Mouse (Mus musculus) mesoderm, embryonic 11.5 days (tissue): Measurements from ENCODE around the gene Tmem145.
"Not testable (repeated sequence)": the region's sequence is repeated elsewhere in the genome, so short reads cannot be mapped to it uniquely, and the experiment has no call there.

Experiments
- DNase-seq: peaks from one replicate; pipeline ENCODE4 v3.0.0-alpha.2; 2012; ENCODE audit warnings: low read depth, low spot score

Tmem145 gene

GRCm38 (mm10) chr7:25317446-25317999 lies 11.6 kb downstream of the Tmem145 start:
- no peak for DNase-seq

DNA sequence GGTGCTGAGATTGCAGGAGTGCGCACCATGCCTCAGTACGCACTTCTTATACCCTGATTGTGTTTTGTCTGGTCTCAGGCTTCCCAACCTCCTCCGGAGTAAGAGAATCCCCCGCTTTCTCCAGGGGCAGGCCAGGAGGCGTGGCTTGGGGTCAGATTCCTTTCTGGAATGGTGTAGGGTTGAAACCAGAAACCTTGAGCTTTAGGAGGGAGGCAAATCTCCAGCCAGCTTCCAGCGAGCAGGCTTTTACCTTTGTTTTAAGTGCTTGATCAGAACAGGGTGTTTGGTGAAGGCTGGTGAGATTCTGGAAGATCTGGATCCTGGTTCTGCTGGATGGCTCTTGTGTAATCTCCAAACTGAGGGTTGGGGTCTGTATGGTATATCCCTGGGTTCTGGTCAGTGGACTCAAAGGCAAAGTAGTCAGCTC lies 16.2 kb downstream of the Tmem145 start:
- DNase-seq: peak; percentile 88

- DNase-seq: no peak
These were observed 17.3 kb downstream of the Tmem145 start for GRCm38 (mm10) chr7:25323219-25323618.

DNA sequence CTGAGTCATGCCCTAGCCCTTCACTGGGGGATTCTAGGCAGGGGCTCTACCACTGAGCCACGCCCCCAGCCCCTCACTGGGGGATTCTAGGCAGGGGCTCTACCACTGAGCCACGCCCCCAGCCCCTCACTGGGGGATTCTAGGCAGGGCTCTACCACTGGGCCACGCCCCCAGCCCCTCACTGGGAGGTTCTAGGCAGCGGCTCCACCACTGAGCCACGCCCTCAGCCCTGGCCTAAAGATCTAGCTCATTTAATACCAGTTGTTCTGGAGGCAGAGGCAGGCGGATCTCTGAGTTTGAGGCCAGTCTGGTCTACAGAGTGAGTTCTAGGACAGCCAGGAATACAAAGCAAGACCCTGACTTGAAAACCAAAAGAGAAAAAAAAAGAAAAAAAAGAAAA lies 19.5 kb downstream of the Tmem145 start:
- DNase-seq: not testable (repeated sequence)

GRCm38 (mm10) chr7:25326233-25326632 lies 20.3 kb downstream of the Tmem145 start:
- no peak for DNase-seq

DNA sequence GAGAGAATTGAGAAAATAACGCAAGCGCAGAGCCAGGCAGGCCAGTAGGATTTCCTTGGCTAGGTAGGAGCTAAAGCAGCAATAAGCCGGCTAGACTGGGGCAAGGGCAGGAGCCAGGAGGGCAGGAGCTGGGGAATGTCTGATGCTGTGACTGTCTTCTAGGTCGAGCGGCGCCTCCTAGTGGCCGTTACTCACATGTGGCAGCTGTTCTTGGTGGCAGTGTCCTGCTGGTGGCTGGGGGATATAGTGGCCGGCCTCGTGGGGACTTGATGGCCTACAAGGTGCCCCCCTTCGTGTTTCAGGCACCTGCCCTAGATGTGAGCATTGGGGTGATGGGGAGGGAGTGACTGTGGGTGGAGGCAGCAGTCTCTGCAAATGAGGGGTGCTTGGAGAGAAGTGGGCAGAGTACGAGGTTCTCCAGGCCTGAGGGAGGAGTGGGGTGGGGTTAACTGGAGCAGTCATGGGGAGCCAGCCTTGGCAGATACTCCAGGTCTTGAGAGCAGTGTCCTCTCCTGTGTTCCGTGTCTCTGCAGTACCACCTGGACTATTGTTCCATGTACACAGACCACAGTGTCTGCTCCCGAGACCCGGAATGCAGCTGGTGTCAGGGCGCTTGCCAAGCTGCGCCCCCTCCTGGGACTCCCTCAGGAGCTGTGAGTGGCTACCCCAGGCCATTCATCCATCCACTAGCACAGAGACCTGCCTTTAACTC lies 27.8 kb downstream of the Tmem145 start:
- DNase-seq: peak; percentile 82

GRCm38 (mm10) chr7:25334472-25334871 lies 28.6 kb downstream of the Tmem145 start:
- DNase-seq: no peak

DNA sequence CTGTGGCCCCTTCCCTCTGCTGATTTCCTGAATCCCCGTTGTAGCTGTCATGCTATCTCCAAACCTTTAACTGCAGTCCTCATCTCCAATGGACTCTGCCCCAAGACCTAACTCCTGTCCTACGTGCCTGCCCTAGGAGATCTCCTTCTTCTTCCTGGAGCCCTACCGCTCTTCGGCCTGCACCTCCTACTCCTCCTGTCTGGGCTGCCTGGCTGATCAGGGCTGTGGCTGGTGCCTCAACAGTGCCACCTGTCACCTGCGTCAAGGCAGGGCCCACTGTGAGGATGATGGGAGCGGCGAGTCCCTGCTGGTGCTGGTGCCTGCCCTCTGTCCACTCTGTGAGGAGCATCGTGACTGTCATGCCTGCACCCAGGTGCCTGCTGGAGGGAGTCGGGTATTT lies 33.4 kb downstream of the Tmem145 start:
- DNase-seq: no peak

DNA sequence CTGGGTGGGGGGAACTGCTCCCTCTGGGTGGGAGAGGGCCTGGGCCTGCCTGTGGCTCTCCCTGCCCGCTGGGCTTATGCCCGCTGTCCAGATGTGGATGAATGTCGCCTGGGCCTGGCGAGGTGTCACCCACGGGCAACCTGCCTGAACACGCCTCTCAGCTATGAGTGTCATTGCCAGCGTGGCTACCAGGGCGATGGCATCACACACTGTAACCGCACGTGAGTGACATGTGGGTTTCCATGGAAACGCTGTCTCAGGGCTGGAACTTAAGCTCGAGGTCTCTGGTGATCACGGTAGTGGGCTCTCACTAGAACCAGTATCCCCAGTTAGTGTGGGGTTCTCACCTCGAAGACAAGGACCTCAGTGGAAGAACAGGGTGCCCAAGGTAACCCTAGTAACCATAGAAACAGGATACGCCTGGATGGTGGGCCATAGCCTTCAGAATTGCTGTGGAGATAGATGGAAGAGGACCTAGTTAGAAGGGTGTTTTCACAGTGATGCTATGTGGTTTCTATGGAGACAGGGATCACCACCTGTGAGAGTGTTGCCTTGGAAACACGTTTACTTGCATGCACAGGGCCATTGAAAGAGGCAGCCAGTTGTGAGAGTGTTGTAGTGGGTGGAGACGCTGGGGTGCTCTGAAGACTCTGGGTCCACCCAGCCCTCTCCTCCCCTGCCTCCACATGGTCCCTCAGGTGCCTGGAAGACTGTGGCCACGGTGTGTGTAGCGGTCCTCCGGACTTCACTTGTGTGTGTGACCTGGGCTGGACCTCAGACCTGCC lies 35.3 kb downstream of the Tmem145 start:
- DNase-seq: no peak

GRCm38 (mm10) chr7:25348861-25349260 lies 43.0 kb downstream of the Tmem145 start:
- DNase-seq: no peak

GRCm38 (mm10) chr7:25358721-25359206 lies 52.9 kb downstream of the Tmem145 start:
- DNase-seq: no peak

DNA sequence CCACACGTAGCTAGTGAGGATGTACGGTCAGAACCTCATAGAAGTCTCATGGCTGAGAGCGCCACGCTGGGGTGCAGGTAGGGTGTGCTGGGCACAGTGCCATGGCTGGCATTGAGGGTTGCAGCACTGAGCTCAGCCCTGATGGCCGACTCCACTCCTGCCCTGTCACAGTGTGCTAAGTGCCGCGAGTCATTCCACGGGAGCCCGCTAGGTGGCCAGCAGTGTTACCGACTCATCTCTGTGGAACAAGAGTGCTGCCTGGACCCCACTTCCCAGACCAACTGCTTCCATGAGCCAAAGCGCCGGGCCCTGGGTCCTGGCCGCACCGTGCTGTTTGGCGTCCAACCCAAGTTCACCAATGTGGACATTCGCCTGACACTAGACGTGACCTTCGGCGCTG lies 57.2 kb downstream of the Tmem145 start:
- no peak for DNase-seq

DNA sequence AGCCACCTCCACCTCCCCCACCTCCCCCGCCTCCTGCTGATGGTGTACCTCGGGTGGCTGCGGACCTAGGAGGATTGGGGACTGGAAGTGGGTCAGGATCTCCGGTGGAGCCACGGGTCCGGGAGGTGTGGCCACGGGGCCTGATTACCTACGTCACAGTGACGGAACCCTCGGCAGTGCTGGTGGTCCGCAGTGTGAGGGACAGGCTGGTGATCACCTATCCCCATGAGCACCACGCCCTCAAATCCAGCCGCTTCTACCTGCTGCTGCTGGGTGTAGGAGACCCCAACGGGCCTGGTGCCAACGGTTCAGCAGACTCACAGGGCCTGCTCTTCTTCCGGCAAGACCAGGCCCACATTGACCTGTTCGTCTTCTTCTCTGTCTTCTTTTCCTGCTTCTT lies 57.7 kb downstream of the Tmem145 start:
- no peak for DNase-seq
